Mouse (Mus musculus): Measurements from ENCODE around the gene Zbtb20.

The Zbtb20 gene

GRCm38 (mm10) chr16:43581551-43581950 lies 705.9 kb downstream of the Zbtb20 start:
- in situ Hi-C loops (cut with MboI, MseI) = no loop called here

GRCm38 (mm10) chr16:43586859-43587429 lies 711.3 kb downstream of the Zbtb20 start:
- in situ Hi-C loops (cut with MboI, MseI) = no loop called here

GRCm38 (mm10) chr16:43590704-43591493 lies 715.2 kb downstream of the Zbtb20 start:
- in situ Hi-C loops (cut with MboI, MseI) = no loop called here

- in situ Hi-C loops (cut with MboI, MseI) = no loop called here
Observed at GRCm38 (mm10) chr16:43592062-43592461, 716.4 kb downstream of the Zbtb20 start.

- in situ Hi-C loops (cut with MboI, MseI) = no loop called here
Observed at GRCm38 (mm10) chr16:43592801-43593200, 717.1 kb downstream of the Zbtb20 start.

- in situ Hi-C loops (cut with MboI, MseI) = no loop called here
Observed at GRCm38 (mm10) chr16:43597375-43598060, 721.8 kb downstream of the Zbtb20 start.

GRCm38 (mm10) chr16:43599707-43600106 lies 724.0 kb downstream of the Zbtb20 start:
- in situ Hi-C loops (cut with MboI, MseI) = no loop called here

GRCm38 (mm10) chr16:43602573-43602972 lies 726.9 kb downstream of the Zbtb20 start:
- in situ Hi-C loops (cut with MboI, MseI) = no loop called here

- in situ Hi-C loops (cut with MboI, MseI) = no loop called here
Observed at GRCm38 (mm10) chr16:43603591-43604141, 728.0 kb downstream of the Zbtb20 start.

- in situ Hi-C loops (cut with MboI, MseI) = no loop called here
Observed at GRCm38 (mm10) chr16:43604399-43605013, 728.8 kb downstream of the Zbtb20 start.

- in situ Hi-C loops (cut with MboI, MseI) = no loop called here
Observed at GRCm38 (mm10) chr16:43607086-43607485, 731.4 kb downstream of the Zbtb20 start.

- in situ Hi-C loops (cut with MboI, MseI) = no loop called here
Observed at GRCm38 (mm10) chr16:43608066-43608465, 732.4 kb downstream of the Zbtb20 start.

GRCm38 (mm10) chr16:43610375-43610774 lies 734.7 kb downstream of the Zbtb20 start:
- in situ Hi-C loops (cut with MboI, MseI) = no loop called here

GRCm38 (mm10) chr16:43616348-43616747 lies 740.7 kb downstream of the Zbtb20 start:
- in situ Hi-C loops (cut with MboI, MseI) = no loop called here

- in situ Hi-C loops (cut with MboI, MseI) = no loop called here
Observed at GRCm38 (mm10) chr16:43617346-43617745, 741.7 kb downstream of the Zbtb20 start.

GRCm38 (mm10) chr16:43618286-43618685 lies 742.6 kb downstream of the Zbtb20 start:
- in situ Hi-C loops (cut with MboI, MseI) = no loop called here

- in situ Hi-C loops (cut with MboI, MseI) = no loop called here
Observed at GRCm38 (mm10) chr16:43619277-43619676, 743.6 kb downstream of the Zbtb20 start.

GRCm38 (mm10) chr16:43620359-43620758 lies 744.7 kb downstream of the Zbtb20 start:
- in situ Hi-C loops (cut with MboI, MseI) = no loop called here

- in situ Hi-C loops (cut with MboI, MseI) = no loop called here
Observed at GRCm38 (mm10) chr16:43623315-43624000, 747.8 kb downstream of the Zbtb20 start.

GRCm38 (mm10) chr16:43624876-43625275 lies 749.2 kb downstream of the Zbtb20 start:
- in situ Hi-C loops (cut with MboI, MseI) = no loop called here

- in situ Hi-C loops (cut with MboI, MseI) = no loop called here
Observed at GRCm38 (mm10) chr16:43625289-43625688, 749.6 kb downstream of the Zbtb20 start.
